Mouse (Mus musculus) spleen, adult 12 weeks (tissue): Measurements from ENCODE around the gene Dysf.

Experiments used
- DNase-seq: peaks from one replicate; pipeline ENCODE4 v3.0.0; 2022; ENCODE audit warnings: low spot score

Gene Dysf

DNA sequence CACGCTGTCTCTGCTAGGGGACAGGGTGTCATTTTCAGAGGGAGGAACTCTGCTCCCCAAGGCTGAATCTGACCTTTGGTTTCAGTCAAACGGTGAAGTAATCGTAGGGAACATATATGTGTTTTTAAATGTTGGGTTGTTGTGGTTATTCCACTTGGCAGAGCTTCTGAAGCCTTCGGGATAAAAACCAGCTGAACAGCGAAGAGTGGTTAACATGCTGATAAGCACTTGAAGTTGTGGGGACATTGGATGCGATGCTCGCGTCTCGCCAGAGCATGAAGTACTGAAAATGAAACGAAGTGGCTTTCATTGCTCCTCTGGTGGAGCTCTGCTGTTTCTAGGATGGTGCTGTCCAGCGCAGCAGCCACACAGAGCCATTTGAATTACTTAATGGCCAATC is 102.7 kb downstream of the Dysf start:
- DNase-seq = no peak

GRCm38 (mm10) chr6:84119731-84120530 is 111.5 kb downstream of the Dysf start:
- DNase-seq = no peak

DNA sequence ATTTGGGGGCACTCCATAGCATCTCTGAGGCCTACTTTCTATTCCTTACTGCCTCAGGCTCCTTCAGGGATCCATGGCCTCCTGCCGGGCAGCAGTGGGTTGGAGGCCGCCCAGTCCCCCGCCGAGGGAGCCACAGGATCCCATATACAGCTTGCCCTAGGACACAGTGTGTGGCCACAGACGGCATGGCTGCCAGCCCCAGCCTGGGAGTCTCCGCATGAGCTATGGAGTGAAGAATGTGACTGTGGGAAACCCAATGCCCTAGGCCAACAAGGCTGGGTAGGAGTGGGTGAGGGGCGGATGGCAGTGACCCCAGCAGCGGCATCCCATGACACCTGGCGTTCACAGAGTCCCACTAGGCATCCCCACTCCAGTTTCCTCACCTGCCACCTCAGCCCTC is 116.2 kb downstream of the Dysf start:
- DNase-seq = no peak

- no peak for DNase-seq
These were observed 116.7 kb downstream of the Dysf start for GRCm38 (mm10) chr6:84125101-84125500.

DNA sequence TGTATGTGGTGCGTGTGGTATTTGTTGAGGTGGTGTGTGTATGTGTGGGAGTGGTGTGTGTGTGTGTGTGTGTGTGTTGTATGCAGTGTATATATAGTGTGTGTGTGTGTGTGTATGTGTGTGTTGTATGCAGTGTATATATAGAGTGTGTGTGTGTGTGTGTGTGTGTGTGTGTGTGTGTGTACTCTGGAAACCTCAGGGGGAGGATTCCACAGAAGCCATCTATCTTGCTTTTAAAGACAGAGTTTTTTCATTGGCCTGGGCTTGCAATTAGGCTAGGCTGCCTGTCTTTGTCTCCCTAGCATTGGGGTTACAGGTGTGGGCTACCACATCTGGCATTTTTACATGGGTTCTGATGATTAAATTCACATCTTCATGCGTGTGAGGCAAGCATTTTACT is 119.8 kb downstream of the Dysf start:
- no peak for DNase-seq

DNA sequence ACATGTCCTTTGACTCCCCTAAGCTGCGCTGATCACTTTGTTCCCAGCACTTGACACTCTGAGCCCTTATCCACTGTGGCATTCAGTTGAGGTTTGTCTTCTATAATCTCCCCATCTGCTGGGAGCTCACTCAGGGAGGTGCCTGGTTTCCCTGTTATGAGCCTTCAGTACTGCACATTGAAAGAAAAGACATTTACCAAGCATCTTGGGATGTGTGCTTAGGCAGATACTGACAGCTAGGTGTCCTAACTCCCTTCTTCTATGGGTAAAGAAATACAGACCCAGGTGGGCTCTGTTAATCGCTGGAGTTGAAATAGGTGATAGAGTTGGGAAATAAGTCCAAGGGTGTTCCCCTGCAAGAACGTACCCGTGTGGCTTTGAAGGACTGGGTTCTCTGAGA is 122.5 kb downstream of the Dysf start:
- no peak for DNase-seq

DNA sequence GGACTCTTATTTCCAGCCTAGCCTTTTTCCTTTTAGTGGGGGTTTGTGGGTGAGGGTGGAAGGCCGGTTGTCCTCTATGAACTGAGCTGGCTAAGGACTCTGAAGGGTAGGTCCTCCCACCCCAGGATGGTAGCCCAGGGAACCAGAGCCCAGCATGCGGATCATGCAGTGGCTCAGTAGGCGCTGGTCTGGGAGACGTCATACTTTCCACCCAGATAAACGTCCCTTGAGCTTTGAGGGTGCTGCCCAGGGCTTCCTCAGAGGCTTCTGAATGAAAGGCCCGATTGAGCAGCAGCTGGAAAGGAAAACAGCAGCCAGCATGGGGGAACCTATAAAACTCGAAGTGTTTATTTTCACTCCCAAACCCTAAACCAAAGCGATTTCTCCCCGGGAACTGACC is 123.1 kb downstream of the Dysf start:
- DNase-seq = no peak

GRCm38 (mm10) chr6:84133053-84133452 is 124.7 kb downstream of the Dysf start:
- DNase-seq = no peak

- no peak for DNase-seq
These were observed 125.8 kb downstream of the Dysf start for GRCm38 (mm10) chr6:84133996-84134721.

- no peak for DNase-seq
These were observed 126.5 kb downstream of the Dysf start for GRCm38 (mm10) chr6:84134722-84135394.

GRCm38 (mm10) chr6:84135709-84136108 is 127.3 kb downstream of the Dysf start:
- DNase-seq = no peak

DNA sequence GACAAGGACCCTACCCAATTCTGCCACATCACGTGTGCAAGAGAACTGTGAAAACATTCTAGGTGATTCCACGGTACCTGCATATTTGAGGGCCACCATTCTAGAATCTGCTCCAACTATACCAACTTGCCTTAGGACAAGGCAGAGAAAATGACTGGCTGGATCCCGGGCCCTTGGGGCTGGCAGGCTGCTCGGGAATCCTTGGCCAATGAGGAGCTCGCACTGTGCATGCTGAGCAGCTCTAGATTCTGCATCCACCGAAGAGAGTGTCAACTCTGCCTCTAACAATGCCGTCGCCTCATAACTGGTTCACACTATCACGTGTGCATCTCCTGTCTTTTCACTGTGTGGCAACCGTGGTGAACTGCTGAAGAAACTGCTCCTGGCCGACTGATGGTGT is 128.0 kb downstream of the Dysf start:
- no peak for DNase-seq

DNA sequence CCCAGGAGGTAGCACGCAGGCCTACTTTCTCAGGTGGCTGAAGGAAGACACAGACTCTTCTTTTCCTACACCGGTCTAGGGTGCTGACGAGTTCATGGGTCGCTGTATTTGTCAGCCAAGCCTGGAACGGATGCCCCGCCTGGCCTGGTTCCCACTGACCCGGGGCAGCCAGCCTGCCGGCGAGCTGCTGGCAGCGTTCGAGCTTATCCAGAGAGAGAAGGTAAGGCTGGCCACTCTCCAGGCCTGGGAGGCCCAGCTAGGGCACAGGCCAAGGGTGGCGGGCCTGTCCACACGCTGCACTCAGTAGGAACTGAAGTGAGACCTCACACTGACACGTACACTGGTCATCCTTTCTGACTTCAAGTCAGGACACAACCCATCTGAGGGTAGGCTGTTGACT is 131.5 kb downstream of the Dysf start:
- DNase-seq = no peak

DNA sequence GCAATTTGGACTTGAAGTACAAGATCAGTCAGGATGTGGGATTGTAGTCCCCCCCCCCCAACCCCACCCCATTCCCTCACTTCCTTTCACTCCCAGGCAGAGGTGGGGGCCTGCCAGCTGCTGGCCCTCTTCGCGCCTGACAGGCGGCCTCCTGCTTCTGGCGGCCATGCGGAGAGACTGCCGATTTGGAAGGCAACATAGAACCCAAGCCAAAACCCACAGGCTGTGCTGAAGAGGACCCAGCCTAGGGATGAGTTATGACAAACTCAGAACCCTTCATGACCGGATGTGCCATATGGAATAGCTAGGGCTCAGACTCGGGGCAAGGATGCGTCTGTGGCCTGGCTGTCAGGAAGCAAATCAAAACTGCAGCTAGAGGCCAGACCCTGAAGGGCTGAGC is 134.1 kb downstream of the Dysf start:
- DNase-seq = no peak

DNA sequence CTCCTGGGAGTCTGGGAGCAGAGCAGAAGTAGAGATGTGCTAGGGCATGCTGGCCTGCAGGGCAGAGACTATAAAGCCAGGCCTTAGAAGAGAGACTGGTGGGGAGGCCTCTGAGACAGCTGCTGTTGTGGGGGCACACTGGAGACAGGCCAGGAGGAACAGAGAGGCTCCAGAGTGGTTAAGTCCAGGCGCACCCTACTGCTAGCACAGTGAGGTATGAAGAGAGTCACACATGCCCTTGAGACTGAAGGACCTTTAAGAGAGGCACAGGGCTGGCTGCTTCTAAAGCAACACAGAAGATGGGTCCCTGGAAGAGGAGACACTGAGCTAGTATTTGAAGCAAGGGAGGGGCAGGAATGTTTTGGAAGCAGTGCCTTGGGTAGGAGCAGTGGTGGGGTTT is 134.9 kb downstream of the Dysf start:
- no peak for DNase-seq

GRCm38 (mm10) chr6:84144393-84144792 is 136.0 kb downstream of the Dysf start:
- DNase-seq = no peak

- DNase-seq = no peak
These were observed 139.0 kb downstream of the Dysf start for GRCm38 (mm10) chr6:84147206-84148004.

GRCm38 (mm10) chr6:84148470-84148869 is 140.1 kb downstream of the Dysf start:
- no peak for DNase-seq

- no peak for DNase-seq
These were observed 146.1 kb downstream of the Dysf start for GRCm38 (mm10) chr6:84154508-84154907.

GRCm38 (mm10) chr6:84155765-84156164 is 147.4 kb downstream of the Dysf start:
- no peak for DNase-seq

DNA sequence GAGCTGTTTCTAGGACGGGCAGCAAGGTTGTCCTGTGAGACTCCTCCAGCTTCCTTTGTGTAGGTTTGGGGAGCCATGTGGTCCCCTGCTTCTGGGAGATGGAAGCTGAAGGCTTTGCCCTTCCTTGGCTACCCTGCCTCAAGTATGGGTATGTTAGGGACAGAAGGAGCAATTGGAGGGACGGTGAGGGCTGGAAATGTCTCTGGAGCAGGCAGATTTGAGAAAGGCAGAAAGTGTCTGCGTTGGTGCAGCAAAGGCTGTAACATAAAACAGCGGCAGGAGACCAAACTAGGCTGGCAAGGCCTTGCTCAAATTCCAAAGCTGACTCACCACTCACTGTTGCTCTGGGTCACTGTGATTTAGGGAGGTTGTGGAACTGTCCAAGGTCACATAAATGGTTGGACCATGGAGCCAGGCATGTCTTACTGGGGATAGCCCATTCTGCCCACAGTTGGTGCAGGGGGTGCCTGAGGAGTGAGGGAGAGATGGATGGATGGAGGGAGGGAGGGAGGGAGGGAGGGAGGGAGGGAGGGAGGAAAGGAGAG is 148.2 kb downstream of the Dysf start:
- no peak for DNase-seq

DNA sequence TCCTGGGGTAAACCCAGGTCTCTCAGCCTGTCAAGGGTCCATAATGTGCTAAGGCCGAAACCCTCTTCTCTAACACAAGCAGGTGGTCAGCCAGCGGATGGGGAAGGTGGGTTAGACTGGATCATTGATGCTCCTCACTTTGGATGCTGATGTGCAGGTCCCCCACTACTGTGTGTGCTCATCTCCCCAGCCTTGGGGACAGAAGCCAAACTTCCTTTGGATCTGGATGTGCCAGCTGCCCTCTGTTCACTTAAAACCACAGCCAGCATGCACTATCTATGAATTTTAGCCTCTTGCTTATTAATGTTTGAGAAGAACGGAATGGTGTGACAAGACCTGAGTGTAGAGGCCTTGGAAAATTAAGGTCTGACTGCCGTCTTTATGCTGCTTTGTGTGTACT is 150.7 kb downstream of the Dysf start:
- no peak for DNase-seq
